Mouse (Mus musculus): ENCODE measurements at regions not wholly inside any gene's neighbourhood (a gene's known extent, or its start where the extent isn't known, plus 50 kb on each side); places are given as distances from the start of the nearest gene placed in this dataset.
A peak's percentile ranks its signal among the peaks of the same experiment; 100 is the strongest.

DNA sequence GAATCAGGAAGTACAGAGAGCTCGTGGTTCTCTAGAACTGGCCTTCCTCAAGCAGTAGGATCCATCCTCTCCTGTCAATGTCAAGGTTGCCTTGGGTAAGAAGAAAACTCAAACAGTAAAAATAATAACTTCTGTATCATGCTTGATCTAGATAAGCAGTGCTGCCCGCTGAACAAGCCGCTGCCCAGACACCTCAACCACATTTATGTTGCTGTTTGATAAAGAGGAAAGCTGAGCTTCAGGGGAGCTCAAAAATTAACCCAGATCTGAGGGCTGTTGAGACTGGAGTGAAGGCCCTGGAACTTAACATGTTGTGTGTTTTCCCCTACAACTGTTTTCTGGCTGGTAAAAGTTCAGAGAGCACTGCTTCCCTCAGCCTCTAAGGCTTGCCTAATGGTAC lies 389.1 kb downstream of the Insc start:
- 73% methylated on average over 3 of the region's 3 CpGs for whole genome bisulfite sequencing
- no peak for ATAC-seq (ENCODE audit: insufficient number of reproducible peaks, insufficient read depth, low FRiP score, low read depth)
- Histone ChIP-seq H3K4me2 (replicated peaks; ENCODE audit: low read depth, low read length) (no peak overlapping the region), H3K27me3 (ENCODE audit: control insufficient read depth, insufficient read depth, low read length) (no peaks in the 10 kb centered on the region), H3K4me1 (ENCODE audit: control insufficient read depth, insufficient read depth, low read length) (no peaks in the 10 kb centered on the region), H3K27ac (ENCODE audit: low read length) (no peak overlapping the region), H3K4me3 (ENCODE audit: low read depth, low read length) (no peak overlapping the region), H3K36me3 (ENCODE audit: control insufficient read depth, insufficient read depth, low read length) (no peaks in the 10 kb centered on the region), H3K9ac (replicated peaks; ENCODE audit: low read depth, low read length) (no peak overlapping the region), H3K9me3 (ENCODE audit: control insufficient read depth, low read depth, low read length) (no peaks in the 10 kb centered on the region)

DNA sequence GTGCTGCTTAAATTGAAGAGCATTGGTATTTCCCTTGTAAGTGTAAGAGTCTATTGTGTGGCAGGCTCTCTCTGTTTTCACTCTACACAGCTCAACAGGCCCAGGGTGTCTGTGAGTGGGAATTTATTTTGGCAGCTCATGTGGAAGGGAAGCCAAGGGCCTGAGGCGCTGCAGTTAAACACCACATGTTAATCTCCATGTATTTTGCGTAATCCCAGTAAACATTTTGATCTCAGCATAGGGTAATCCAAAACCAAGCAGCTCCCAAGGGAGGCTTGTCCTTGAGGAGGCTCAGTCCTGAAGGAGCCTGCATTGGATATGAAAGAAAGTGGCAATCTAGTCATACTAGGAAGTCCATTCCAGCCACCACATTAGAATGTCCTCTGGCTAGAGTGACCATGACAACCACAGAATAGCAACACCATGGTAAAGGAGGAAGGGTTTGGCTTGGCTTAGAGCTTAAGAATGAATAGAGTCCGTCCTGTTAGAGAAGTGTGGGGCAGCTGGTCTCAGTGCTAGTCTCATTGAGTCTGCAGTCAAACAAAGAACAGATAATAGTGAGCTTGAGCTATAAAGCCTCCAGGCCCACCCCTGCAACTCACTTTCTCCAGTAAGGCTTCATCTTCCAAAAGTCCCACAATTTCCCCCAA lies 391.6 kb downstream of the Insc start:
- Histone ChIP-seq H3K4me3 (ENCODE audit: low read depth, low read length) (no peak overlapping the region), H3K4me2 (replicated peaks; ENCODE audit: low read depth, low read length) (no peak overlapping the region), H3K36me3 (ENCODE audit: control insufficient read depth, insufficient read depth, low read length) (no peaks in the 10 kb centered on the region), H3K4me1 (ENCODE audit: control insufficient read depth, insufficient read depth, low read length) (no peaks in the 10 kb centered on the region), H3K9me3 (ENCODE audit: control insufficient read depth, low read depth, low read length) (no peaks in the 10 kb centered on the region), H3K27ac (ENCODE audit: low read length) (no peak overlapping the region), H3K27me3 (ENCODE audit: control insufficient read depth, insufficient read depth, low read length) (no peaks in the 10 kb centered on the region), H3K9ac (replicated peaks; ENCODE audit: low read depth, low read length) (no peak overlapping the region)
- 91% methylated on average over 3 of the region's 3 CpGs for WGBS
- no peak for ATAC-seq (ENCODE audit: insufficient number of reproducible peaks, insufficient read depth, low FRiP score, low read depth)

DNA sequence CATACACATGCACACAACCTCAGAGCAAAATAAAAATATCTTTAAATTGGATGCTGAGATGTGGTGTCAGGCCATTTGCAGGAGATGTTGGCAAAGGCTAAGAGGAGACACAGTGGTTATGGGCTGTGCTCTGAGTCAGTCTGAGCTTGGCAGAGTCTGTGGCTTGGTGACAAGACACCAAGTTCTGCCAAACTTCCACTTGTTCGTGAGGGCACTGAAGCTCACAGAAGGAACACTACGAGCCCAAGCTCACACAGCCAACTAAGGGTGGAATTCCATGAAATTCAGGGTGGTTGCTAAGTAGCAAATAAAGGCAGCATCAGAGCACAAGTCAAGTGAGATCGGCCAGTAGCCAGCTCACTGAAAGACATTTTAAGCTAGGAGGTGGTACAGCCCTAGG lies 396.8 kb downstream of the Insc start:
- 82% methylated on average over 3 of the region's 3 CpGs for WGBS
- Histone ChIP-seq H3K27ac (ENCODE audit: low read length) (no peak overlapping the region), H3K4me2 (replicated peaks; ENCODE audit: low read depth, low read length) (no peak overlapping the region), H3K9ac (replicated peaks; ENCODE audit: low read depth, low read length) (no peak overlapping the region), H3K36me3 (ENCODE audit: control insufficient read depth, insufficient read depth, low read length) (no peaks in the 10 kb centered on the region), H3K9me3 (ENCODE audit: control insufficient read depth, low read depth, low read length) (no peaks in the 10 kb centered on the region), H3K4me3 (ENCODE audit: low read depth, low read length) (no peak overlapping the region), H3K27me3 (ENCODE audit: control insufficient read depth, insufficient read depth, low read length) (no peaks in the 10 kb centered on the region), H3K4me1 (ENCODE audit: control insufficient read depth, insufficient read depth, low read length) (no peaks in the 10 kb centered on the region)
- ATAC-seq (ENCODE audit: insufficient number of reproducible peaks, insufficient read depth, low FRiP score, low read depth): no peak

DNA sequence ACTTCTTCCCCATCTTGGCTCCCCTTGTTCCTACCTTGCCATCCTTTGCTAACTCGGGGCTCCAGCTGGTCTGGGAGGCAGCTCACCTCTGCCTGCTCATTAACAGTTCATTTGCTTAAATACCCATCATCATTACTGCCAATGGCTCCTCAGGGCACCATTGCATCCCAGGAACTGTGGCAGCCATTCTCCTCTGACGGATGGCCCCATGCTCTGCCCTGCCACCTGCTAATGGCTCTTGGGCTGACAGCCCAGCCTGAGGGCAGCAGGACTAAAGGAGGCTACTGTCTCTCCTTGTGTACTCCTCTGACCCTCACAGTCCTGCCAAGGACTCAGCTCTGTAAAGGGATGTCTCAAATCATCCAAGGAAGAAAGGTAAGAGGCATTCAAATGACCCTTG lies 398.7 kb downstream of the Insc start:
- H3K36me3 ChIP-seq (ENCODE audit: control insufficient read depth, insufficient read depth, low read length): no peaks in the 10 kb centered on the region
- H3K9ac ChIP-seq (replicated peaks; ENCODE audit: low read depth, low read length): no peak overlapping the region
- no peaks in the 10 kb centered on the region for H3K4me1 ChIP-seq (ENCODE audit: control insufficient read depth, insufficient read depth, low read length)
- no peak overlapping the region for H3K4me2 ChIP-seq (replicated peaks; ENCODE audit: low read depth, low read length)
- ATAC-seq (ENCODE audit: insufficient number of reproducible peaks, insufficient read depth, low FRiP score, low read depth): no peak
- 79% methylated on average over 2 of the region's 2 CpGs for WGBS
- no peak overlapping the region for H3K27ac ChIP-seq (ENCODE audit: low read length)
- no peaks in the 10 kb centered on the region for H3K27me3 ChIP-seq (ENCODE audit: control insufficient read depth, insufficient read depth, low read length)
- no peaks in the 10 kb centered on the region for H3K9me3 ChIP-seq (ENCODE audit: control insufficient read depth, low read depth, low read length)
- H3K4me3 ChIP-seq (ENCODE audit: low read depth, low read length): no peak overlapping the region

DNA sequence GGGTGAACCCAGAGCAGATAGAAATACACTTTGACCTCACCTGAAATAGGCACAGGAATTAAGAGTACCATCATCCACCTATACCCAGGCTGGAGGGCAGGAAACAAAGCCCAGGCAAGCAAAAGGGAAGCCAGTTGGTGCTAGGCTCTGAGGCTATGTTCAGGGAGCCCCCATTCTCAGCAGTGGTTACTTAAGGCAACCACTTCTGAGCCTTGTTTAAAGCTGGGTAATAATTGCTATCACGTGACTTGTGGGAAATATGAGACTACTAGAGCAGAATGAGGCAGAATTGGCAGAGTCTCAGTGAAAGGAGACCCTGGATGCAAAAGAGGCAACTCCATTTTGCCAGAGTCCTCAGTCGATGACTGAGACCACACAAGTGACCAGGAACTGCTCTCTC lies 401.5 kb downstream of the Insc start:
- no peak overlapping the region for H3K27ac ChIP-seq (ENCODE audit: low read length)
- no peaks in the 10 kb centered on the region for H3K27me3 ChIP-seq (ENCODE audit: control insufficient read depth, insufficient read depth, low read length)
- 45% methylated on average over 2 of the region's 2 CpGs for WGBS
- no peaks in the 10 kb centered on the region for H3K9me3 ChIP-seq (ENCODE audit: control insufficient read depth, low read depth, low read length)
- ATAC-seq (ENCODE audit: insufficient number of reproducible peaks, insufficient read depth, low FRiP score, low read depth): no peak
- H3K4me1 ChIP-seq (ENCODE audit: control insufficient read depth, insufficient read depth, low read length): no peaks in the 10 kb centered on the region
- no peaks in the 10 kb centered on the region for H3K36me3 ChIP-seq (ENCODE audit: control insufficient read depth, insufficient read depth, low read length)
- H3K9ac ChIP-seq (replicated peaks; ENCODE audit: low read depth, low read length): no peak overlapping the region
- no peak overlapping the region for H3K4me3 ChIP-seq (ENCODE audit: low read depth, low read length)
- no peak overlapping the region for H3K4me2 ChIP-seq (replicated peaks; ENCODE audit: low read depth, low read length)

DNA sequence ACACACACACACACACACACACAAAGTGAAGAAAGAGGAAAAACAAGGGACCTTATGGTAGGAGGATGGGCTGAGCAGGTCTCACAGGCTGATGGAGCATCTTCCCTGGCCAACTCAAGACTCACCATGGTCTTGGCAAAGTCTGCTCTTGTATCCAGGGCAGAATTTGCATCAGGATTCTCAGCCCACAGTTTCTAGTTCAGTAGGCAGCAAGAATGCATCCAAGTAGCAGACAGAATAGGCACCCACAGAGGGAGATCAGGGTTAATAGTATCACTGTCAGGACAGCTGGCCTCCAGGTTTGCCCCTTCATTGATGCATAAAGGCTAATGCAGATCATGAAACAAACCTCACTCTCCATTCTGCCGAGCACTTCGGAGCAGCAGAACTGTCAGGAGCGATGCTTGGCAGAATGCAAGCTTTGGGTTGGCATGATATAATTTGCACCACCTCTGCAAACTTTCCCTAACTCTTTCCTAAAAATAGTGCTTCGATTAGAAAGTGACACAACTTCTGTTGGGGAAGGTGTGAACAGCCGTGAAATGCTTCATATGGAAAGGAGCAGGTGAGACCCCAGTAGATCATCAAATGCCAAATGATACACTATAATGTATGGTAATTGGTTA lies 404.0 kb downstream of the Insc start:
- 89% methylated on average over 5 of the region's 5 CpGs for WGBS
- H3K9ac ChIP-seq (replicated peaks; ENCODE audit: low read depth, low read length): no peak overlapping the region
- H3K27ac ChIP-seq (ENCODE audit: low read length): no peak overlapping the region
- H3K9me3 ChIP-seq (ENCODE audit: control insufficient read depth, low read depth, low read length): no peaks in the 10 kb centered on the region
- no peak overlapping the region for H3K4me3 ChIP-seq (ENCODE audit: low read depth, low read length)
- no peak overlapping the region for H3K4me2 ChIP-seq (replicated peaks; ENCODE audit: low read depth, low read length)
- no peaks in the 10 kb centered on the region for H3K36me3 ChIP-seq (ENCODE audit: control insufficient read depth, insufficient read depth, low read length)
- no peak for ATAC-seq (ENCODE audit: insufficient number of reproducible peaks, insufficient read depth, low FRiP score, low read depth)
- H3K27me3 ChIP-seq (ENCODE audit: control insufficient read depth, insufficient read depth, low read length): no peaks in the 10 kb centered on the region
- H3K4me1 ChIP-seq (ENCODE audit: control insufficient read depth, insufficient read depth, low read length): no peaks in the 10 kb centered on the region

DNA sequence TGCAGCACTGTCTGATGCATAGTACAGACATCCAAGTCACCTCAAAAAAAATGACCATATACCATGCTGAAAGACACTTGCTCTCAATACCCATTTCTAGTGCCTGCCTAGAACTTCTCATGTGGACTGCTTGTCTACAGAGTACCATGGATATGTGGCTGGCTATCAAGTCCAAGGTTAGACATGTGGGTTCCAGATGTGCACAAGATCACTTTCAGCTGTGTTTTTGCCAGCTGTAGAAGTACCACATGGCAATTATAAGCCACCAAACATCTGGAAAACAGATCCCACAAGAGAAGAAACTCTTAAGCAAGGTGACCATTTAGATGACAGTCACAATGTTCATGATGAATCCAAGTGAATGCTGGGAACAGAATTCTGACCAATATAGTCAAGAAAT lies 409.8 kb downstream of the Insc start:
- H3K4me3 ChIP-seq (ENCODE audit: low read depth, low read length): no peak overlapping the region
- H3K4me1 ChIP-seq (ENCODE audit: control insufficient read depth, insufficient read depth, low read length): peaks cover 3% of the 10 kb centered on the region; the same call in 1 of the 2 replicates
- H3K27ac ChIP-seq (ENCODE audit: low read length): no peak overlapping the region
- H3K27me3 ChIP-seq (ENCODE audit: control insufficient read depth, insufficient read depth, low read length): no peaks in the 10 kb centered on the region
- no peaks in the 10 kb centered on the region for H3K9me3 ChIP-seq (ENCODE audit: control insufficient read depth, low read depth, low read length)
- no peaks in the 10 kb centered on the region for H3K36me3 ChIP-seq (ENCODE audit: control insufficient read depth, insufficient read depth, low read length)
- no peak overlapping the region for H3K9ac ChIP-seq (replicated peaks; ENCODE audit: low read depth, low read length)
- ATAC-seq (ENCODE audit: insufficient number of reproducible peaks, insufficient read depth, low FRiP score, low read depth): no peak
- H3K4me2 ChIP-seq (replicated peaks; ENCODE audit: low read depth, low read length): no peak overlapping the region

DNA sequence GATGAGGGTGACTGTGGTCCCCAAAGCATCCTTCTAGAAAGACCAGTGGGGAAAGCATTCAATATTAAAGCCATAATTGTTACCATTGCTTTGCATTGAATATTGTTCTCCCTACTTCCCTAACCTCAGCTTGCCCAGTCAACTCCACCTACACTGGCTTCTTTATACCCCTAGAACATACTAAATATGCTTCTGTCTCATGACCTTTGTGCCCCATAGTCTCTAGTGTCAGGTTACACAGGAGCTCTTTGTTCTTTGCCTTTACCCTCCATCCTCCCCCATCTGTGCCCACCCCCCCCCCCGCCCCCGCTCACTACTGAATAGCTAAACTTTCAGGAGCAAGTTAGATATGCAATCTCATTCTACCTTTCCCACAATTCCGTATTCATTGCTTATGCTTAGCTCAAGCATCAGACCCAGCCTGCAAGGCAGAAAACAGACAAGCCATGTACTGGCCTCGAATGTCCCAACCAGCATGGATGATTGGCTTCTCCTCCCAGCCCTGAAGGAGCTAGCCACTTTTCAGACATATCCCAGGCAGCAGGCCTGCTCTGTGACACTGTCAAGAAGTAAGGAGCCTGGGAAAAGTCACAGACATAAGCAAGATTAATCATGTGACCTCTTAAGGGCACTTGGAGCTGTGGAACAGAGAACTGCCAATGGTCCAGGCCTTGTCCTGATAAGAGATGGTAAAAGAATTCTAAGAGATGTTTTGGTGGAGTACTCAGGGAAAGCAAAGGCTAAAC lies 410.4 kb downstream of the Insc start:
- Histone ChIP-seq H3K27ac (ENCODE audit: low read length) (no peak overlapping the region), H3K9ac (replicated peaks; ENCODE audit: low read depth, low read length) (no peak overlapping the region), H3K4me1 (ENCODE audit: control insufficient read depth, insufficient read depth, low read length) (peaks cover 3% of the 10 kb centered on the region; the same call in 1 of the 2 replicates), H3K9me3 (ENCODE audit: control insufficient read depth, low read depth, low read length) (no peaks in the 10 kb centered on the region), H3K36me3 (ENCODE audit: control insufficient read depth, insufficient read depth, low read length) (no peaks in the 10 kb centered on the region), H3K27me3 (ENCODE audit: control insufficient read depth, insufficient read depth, low read length) (no peaks in the 10 kb centered on the region), H3K4me3 (ENCODE audit: low read depth, low read length) (no peak overlapping the region), H3K4me2 (replicated peaks; ENCODE audit: low read depth, low read length) (no peak overlapping the region)
- 0 out of 2 replicates have a peak, but pooled peaks have one; percentile 33 for ATAC-seq (ENCODE audit: insufficient number of reproducible peaks, insufficient read depth, low FRiP score, low read depth)
- 42% methylated on average over 4 of the region's 4 CpGs for WGBS

All from stomach, embryonic 14.5 days (tissue).